14 mouse cellular contexts compared by ENCODE assay signal in genomic region chr7:29938856-29939255, GRCm38 (mm10).
"Had no signal": no experiment of that assay in that cellular context is flagged by ENCODE, and none has a peak within 500 bp of the region (broad histone marks: within the 10 kb centered on the region; RNA-seq: fewer than 3 reads in every experiment).

No protein-coding gene starts in this region.

- H3K27me3 ChIP-seq: liver, embryonic 12.5 days; midbrain, embryonic 12.5 days; neural tube, embryonic 13.5 days; neural tube, embryonic 15.5 days had no signal

- H3K9me3 ChIP-seq: liver, embryonic 12.5 days; midbrain, embryonic 12.5 days; neural tube, embryonic 13.5 days; neural tube, embryonic 15.5 days had no signal

- H3K4me2 ChIP-seq: liver, embryonic 12.5 days; lung, embryonic 14.5 days; midbrain, embryonic 12.5 days; neural tube, embryonic 13.5 days; neural tube, embryonic 15.5 days had no signal

- ATAC-seq: liver, embryonic 12.5 days had no signal

- H3K27ac ChIP-seq: liver, embryonic 12.5 days; liver, embryonic 14.5 days; midbrain, embryonic 12.5 days; neural tube, embryonic 13.5 days; neural tube, embryonic 15.5 days had no signal

- H3K4me1 ChIP-seq: liver, embryonic 12.5 days; midbrain, embryonic 12.5 days; neural tube, embryonic 13.5 days; neural tube, embryonic 15.5 days had no signal

- H3K4me3 ChIP-seq: liver, embryonic 12.5 days; midbrain, embryonic 12.5 days; neural tube, embryonic 13.5 days; neural tube, embryonic 15.5 days had no signal

- DNase-seq: lung, adult 18-20 months; lung, embryonic 14.5 days; lung, postnatal 10 days; lung, postnatal 4 days; midbrain, embryonic 14.5 days; right cerebral cortex, postnatal 14 days; thymus, adult 18-20 months; thymus, postnatal 14 days; thymus, postnatal 36 days had no signal

- H3K9ac ChIP-seq: liver, embryonic 12.5 days; liver, embryonic 14.5 days; lung, embryonic 14.5 days; midbrain, embryonic 12.5 days; neural tube, embryonic 13.5 days; neural tube, embryonic 15.5 days had no signal
